Mouse (Mus musculus): ENCODE results near the gene Slc16a14. TPM values are rescaled to one million over a fixed set of nuclear protein-coding genes. Genes with fewer than 3 reads are reported as not detected.

Gene Slc16a14
- not detected for polyA plus RNA-seq (2014; fragmentation: Illumina TruSeq; extraction: RNeasy Lipid Tissue Mini Kit (QIAGEN cat#74804); ENCODE audit: insufficient read depth, low read depth, low replicate concordance)

GRCm38 (mm10) chr1:84934503-84935333 is at the start of gene Slc16a14:
Slc16a14 (minus strand) TSS chr1:84935134.

Other genes starting within 250 kb of the Slc16a14 start
- 0.38 TPM for gene Dner, start 238.9 kb downstream of the Slc16a14 start, polyA plus RNA-seq (2014; fragmentation: Illumina TruSeq; extraction: RNeasy Lipid Tissue Mini Kit (QIAGEN cat#74804); ENCODE audit: insufficient read depth, low read depth, low replicate concordance)
- gene Fbxo36, start 95.3 kb downstream of the Slc16a14 start, polyA plus RNA-seq (2014; fragmentation: Illumina TruSeq; extraction: RNeasy Lipid Tissue Mini Kit (QIAGEN cat#74804); ENCODE audit: insufficient read depth, low read depth, low replicate concordance) = 19.9 TPM
- gene Trip12, start 94.6 kb downstream of the Slc16a14 start, polyA plus RNA-seq (2014; fragmentation: Illumina TruSeq; extraction: RNeasy Lipid Tissue Mini Kit (QIAGEN cat#74804); ENCODE audit: insufficient read depth, low read depth, low replicate concordance) = 37.2 TPM
- not detected for gene Gm10553, start 165.0 kb upstream of the Slc16a14 start, polyA plus RNA-seq (2014; fragmentation: Illumina TruSeq; extraction: RNeasy Lipid Tissue Mini Kit (QIAGEN cat#74804); ENCODE audit: insufficient read depth, low read depth, low replicate concordance)
- 0.74 TPM for gene A530032D15Rik, start 174.7 kb upstream of the Slc16a14 start, polyA plus RNA-seq (2014; fragmentation: Illumina TruSeq; extraction: RNeasy Lipid Tissue Mini Kit (QIAGEN cat#74804); ENCODE audit: insufficient read depth, low read depth, low replicate concordance)

Data from lung, adult 10 weeks (tissue).